Mouse (Mus musculus) limb, embryonic 14.5 days (tissue): ENCODE measurements at regions not wholly inside any gene's neighbourhood (a gene's known extent, or its start where the extent isn't known, plus 50 kb on each side); places are given as distances from the start of the nearest gene placed in this dataset.

Source experiments
- ATAC-seq: fragments of 200-750 bp; cut with Nextera tagmentation; 2 replicates; pipeline ENCODE4 v1.8.0; 2017; ENCODE audit warnings: low read depth, moderate number of reproducible peaks, moderate TSS enrichment; ENCODE audit not compliant: low FRiP score
- DNase-seq: peaks from one replicate; pipeline ENCODE4 v3.0.0-alpha.2; 2015; ENCODE audit warnings: low spot score
- H3K27ac ChIP-seq: fragments of 300-500 bp; sonication (generic); replicated peaks from 2 replicates; pipeline ENCODE4 v1.5.1; 2014; ENCODE audit warnings: low read depth, mild to moderate bottlenecking, low read length, moderate library complexity, mixed read lengths
- H3K27me3 ChIP-seq: fragments of 300-500 bp; sonication (generic); 2 replicates; pipeline ENCODE4 v1.6.1; 2014; ENCODE audit warnings: low read length, mixed read lengths; ENCODE audit not compliant: control insufficient read depth, insufficient read depth
- H3K36me3 ChIP-seq: fragments of 300-500 bp; sonication (generic); 2 replicates; pipeline ENCODE4 v1.6.1; 2014; ENCODE audit warnings: mild to moderate bottlenecking, low read length, moderate library complexity, mixed read lengths; ENCODE audit not compliant: control insufficient read depth, insufficient read depth
- H3K4me1 ChIP-seq: fragments of 300-500 bp; sonication (generic); 2 replicates; pipeline ENCODE4 v1.6.1; 2014; ENCODE audit warnings: antibody characterized with exemption, low read length, mixed read lengths; ENCODE audit not compliant: control insufficient read depth, insufficient read depth
- H3K4me2 ChIP-seq: fragments of 300-500 bp; sonication (generic); replicated peaks from 2 replicates; pipeline ENCODE4 v1.6.1; 2014; ENCODE audit warnings: low read depth, mild to moderate bottlenecking, low read length, moderate library complexity; ENCODE audit not compliant: severe bottlenecking
- H3K4me3 ChIP-seq: fragments of 300-500 bp; sonication (generic); replicated peaks from 2 replicates; pipeline ENCODE4 v1.5.1; 2014; ENCODE audit warnings: low read length
- H3K9ac ChIP-seq: fragments of 300-500 bp; sonication (generic); 2 replicates; pipeline ENCODE4 v1.6.1; 2014; ENCODE audit warnings: mild to moderate bottlenecking, low read depth, low read length, moderate library complexity; ENCODE audit not compliant: severe bottlenecking
- H3K9me3 ChIP-seq: fragments of 300-500 bp; sonication (generic); 2 replicates; pipeline ENCODE4 v1.6.1; 2016; ENCODE audit warnings: low read length; ENCODE audit not compliant: control insufficient read depth
- POLR2A ChIP-seq: fragments of 200-500 bp; IDR thresholded peaks from 2 replicates; pipeline ENCODE4 v1.8.0; 2012; ENCODE audit warnings: inconsistent platforms, mild to moderate bottlenecking, moderate library complexity, borderline replicate concordance; ENCODE audit not compliant: insufficient read depth, insufficient read length; ENCODE audit errors: extremely low read depth
- WGBS: fragments of 180-500 bp; shearing (Covaris S2); extraction: QIAGEN DNeasy Blood & Tissue Kit; methylation state at CpG from one replicate; pipeline ENCODE4 v1.1.7; 2014; 5-methylcytosine and 5-hydroxymethylcytosine counted together

- no peaks in the 10 kb centered on the region for H3K27me3 ChIP-seq
- 22% methylated on average over 4 of the region's 4 CpGs for WGBS
- H3K36me3 ChIP-seq, result no peaks in the 10 kb centered on the region
- H3K4me2 ChIP-seq, result no peak overlapping the region
- no peak overlapping the region for H3K27ac ChIP-seq
- ATAC-seq (0 out of 2 replicates have a peak, but pooled peaks have one; percentile 47), DNase-seq (peak; percentile 73)
- TF ChIP-seq POLR2A, result no peak
- no peak overlapping the region for H3K4me3 ChIP-seq
- no peaks in the 10 kb centered on the region for H3K9me3 ChIP-seq
- H3K4me1 ChIP-seq, result no peaks in the 10 kb centered on the region
- no peak overlapping the region for H3K9ac ChIP-seq
These were observed 67.8 kb downstream of the Olfr1505 start for GRCm38 (mm10) chr19:13980988-13981630.

GRCm38 (mm10) chr19:13982823-13983222, 69.5 kb downstream of the Olfr1505 start:
- ATAC-seq (no peak), DNase-seq (peak; percentile 9)
- TF ChIP-seq POLR2A, result no peak
- WGBS, result 65% methylated on average over 3 of the region's 3 CpGs
- H3K27me3 ChIP-seq, result no peaks in the 10 kb centered on the region
- no peaks in the 10 kb centered on the region for H3K4me1 ChIP-seq
- H3K27ac ChIP-seq, result no peak overlapping the region
- H3K4me3 ChIP-seq, result no peak overlapping the region
- H3K4me2 ChIP-seq, result no peak overlapping the region
- H3K36me3 ChIP-seq, result no peaks in the 10 kb centered on the region
- no peak overlapping the region for H3K9ac ChIP-seq
- no peaks in the 10 kb centered on the region for H3K9me3 ChIP-seq
